Mouse (Mus musculus): Measurements from ENCODE around the gene Gse1. TPM values are rescaled to one million over a fixed set of nuclear protein-coding genes. Genes with fewer than 3 reads are reported as not detected.

Gene Gse1
- total RNA-seq, 2 experiments from 2014 or later: 77.7 to 105 TPM

DNA sequence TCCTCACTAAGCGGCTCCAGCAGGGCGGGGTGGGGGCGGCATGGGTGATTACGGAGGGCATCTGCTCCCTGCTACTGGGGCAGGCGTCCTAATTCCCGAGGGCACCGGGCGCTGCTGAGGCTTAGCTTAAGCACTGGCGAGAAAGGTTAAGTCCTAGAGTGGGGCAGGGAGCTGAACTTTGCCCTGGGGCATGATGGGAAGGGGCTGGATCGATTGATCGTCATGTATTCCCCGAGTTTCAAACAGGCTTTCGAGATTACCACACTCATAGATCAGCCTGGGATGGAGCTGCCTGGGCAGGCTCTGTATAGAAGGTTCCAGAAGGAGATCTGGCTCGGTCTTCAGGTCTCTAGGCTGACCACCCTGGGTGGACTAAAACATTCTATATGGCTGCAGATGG lies 393.9 kb downstream of the Gse1 start:
- Histone ChIP-seq H3K4me3 (no peak overlapping the region), H3K27ac (no peak overlapping the region)
- intact Hi-C loops (cut with DNase I): no loop called here
- no peak for DNase-seq (ENCODE audit: extremely low spot score in 1 of 2, low spot score in 2 of 2)
- no peak for TF ChIP-seq CTCF (IDR thresholded peaks at IDR 0.05)

DNA sequence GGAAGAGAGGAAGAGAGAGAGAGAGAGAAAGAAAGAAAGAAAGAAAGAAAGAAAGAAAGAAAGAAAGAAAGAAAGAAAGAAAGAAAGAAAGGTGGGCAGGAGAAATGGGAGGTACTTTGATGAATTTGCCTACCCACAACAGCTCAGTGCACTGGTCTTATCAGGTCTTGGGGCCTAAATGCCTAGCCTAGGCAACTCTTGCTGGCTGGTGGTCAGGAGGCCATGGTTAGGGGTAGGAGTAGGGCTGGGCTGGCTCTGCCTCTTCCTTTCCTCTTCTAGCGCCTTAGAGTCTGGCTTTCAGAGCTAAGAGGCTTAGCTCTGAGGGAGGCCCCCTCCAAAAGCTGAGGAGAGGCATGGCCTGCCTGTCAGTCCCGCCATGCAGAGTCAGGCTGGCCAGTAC lies 395.4 kb downstream of the Gse1 start:
- no peak overlapping the region for H3K27ac ChIP-seq
- TF ChIP-seq CTCF (IDR thresholded peaks at IDR 0.05): no peak
- DNase-seq (ENCODE audit: extremely low spot score in 1 of 2, low spot score in 2 of 2): no peak
- intact Hi-C loops (cut with DNase I): no loop called here
- no peak overlapping the region for H3K4me3 ChIP-seq

DNA sequence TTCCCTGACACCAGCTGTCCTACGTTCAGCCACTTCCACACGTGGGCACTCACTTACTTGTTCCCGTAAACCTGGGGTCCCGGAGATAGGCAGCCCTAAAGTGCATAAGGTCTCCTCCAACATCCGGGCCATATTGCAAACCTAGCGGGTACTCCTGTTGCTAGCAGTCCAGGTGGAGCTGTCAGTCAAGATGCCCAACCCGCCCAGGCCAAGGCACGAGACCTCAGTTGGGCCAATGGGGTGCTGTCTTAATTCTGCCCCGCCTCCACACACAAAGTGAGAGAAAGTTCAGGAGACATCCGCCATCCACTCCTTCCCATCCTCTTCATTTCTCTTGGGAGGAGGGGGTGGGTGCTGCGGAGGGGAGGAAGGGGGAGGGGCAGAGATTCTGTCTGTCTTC lies 398.2 kb downstream of the Gse1 start:
- DNase-seq (ENCODE audit: extremely low spot score in 1 of 2, low spot score in 2 of 2): no peak
- no peak for TF ChIP-seq CTCF (IDR thresholded peaks at IDR 0.05)
- H3K4me3 ChIP-seq: no peak overlapping the region
- no peak overlapping the region for H3K27ac ChIP-seq
- intact Hi-C loops (cut with DNase I): no loop called here

- no peak for DNase-seq (ENCODE audit: extremely low spot score in 1 of 2, low spot score in 2 of 2)
These were observed 399.0 kb downstream of the Gse1 start for GRCm38 (mm10) chr8:120627298-120627697.

GRCm38 (mm10) chr8:120630031-120630430 lies 401.8 kb downstream of the Gse1 start:
- Histone ChIP-seq H3K27ac (no peak overlapping the region), H3K4me3 (no peak overlapping the region)
- DNase-seq (ENCODE audit: extremely low spot score in 1 of 2, low spot score in 2 of 2): no peak
- intact Hi-C loops (cut with DNase I): no loop called here
- TF ChIP-seq CTCF (IDR thresholded peaks at IDR 0.05): no peak

More at GRCm38 (mm10) chr8:120627298-120627697, 399.0 kb downstream of the Gse1 start:
- TF ChIP-seq CTCF (IDR thresholded peaks at IDR 0.05): no peak
- intact Hi-C loops (cut with DNase I): no loop called here
- H3K4me3 ChIP-seq: no peak overlapping the region
- no peak overlapping the region for H3K27ac ChIP-seq

- H3K27ac ChIP-seq: 0 out of 2 replicates have a peak overlapping the region, but pooled peaks have one; percentile 11
- H3K4me3 ChIP-seq: no peak overlapping the region
- intact Hi-C loops (cut with DNase I): no loop called here
- DNase-seq (ENCODE audit: extremely low spot score in 1 of 2, low spot score in 2 of 2): no peak
- no peak for TF ChIP-seq CTCF (IDR thresholded peaks at IDR 0.05)
These were observed 402.6 kb downstream of the Gse1 start for GRCm38 (mm10) chr8:120630848-120631247.

Small RNA genes within 50 kb of the gene (microRNA-seq; reads per million reads assigned to microRNA genes)
- gene Gm22715 (0 reads per million in 2 experiments), gene Mir7687 (0.96 to 2.2 reads per million in 2 experiments)

Other genes with a start within 250 kb of the Gse1 start
- 1 to 10 TPM; 2.3 to 3.4 TPM for gene Crispld2, start 236.0 kb upstream of the Gse1 start, total RNA-seq (2021)
- gene Zdhhc7, start 127.0 kb upstream of the Gse1 start, total RNA-seq (2021): 10 to 100 TPM; 33.5 to 38.5 TPM
- 100 to 1,000 TPM; 234 to 249 TPM for gene 6430548M08Rik, start 114.3 kb upstream of the Gse1 start, total RNA-seq (2021)
- 1 to 10 TPM in 1 of 2 experiments, under 1 TPM in 1; 0.68 to 1.0 TPM for gene Fam92b, start 51.0 kb upstream of the Gse1 start, total RNA-seq (2021)

All from left cerebral cortex, adult 2 months (tissue).